Mouse (Mus musculus) adrenal gland, postnatal 14 days (tissue): ENCODE data around the gene Slc51a. TPM values are rescaled to one million over a fixed set of nuclear protein-coding genes. Genes with fewer than 3 reads are reported as not detected.

Source experiments
- DNase-seq: peaks from one replicate; pipeline ENCODE4 v3.0.0; 2021; ENCODE audit warnings: mixed read lengths
- long read RNA-seq, 2 experiments: library from polyadenylated mRNA; stranded (forward); transcript quantifications; one replicate each; pipeline ENCODE4 v2.0.0; 2021
- total RNA-seq: library from RNA; stranded (reverse); gene quantifications from 2 replicates; pipeline ENCODE4 v1.2.3, GENCODE M21; 2021

Slc51a gene
- not detected in 2 replicates for total RNA-seq
- long read RNA-seq, experiment 1: 0 reads
- long read RNA-seq, experiment 2: 0 reads

DNA sequence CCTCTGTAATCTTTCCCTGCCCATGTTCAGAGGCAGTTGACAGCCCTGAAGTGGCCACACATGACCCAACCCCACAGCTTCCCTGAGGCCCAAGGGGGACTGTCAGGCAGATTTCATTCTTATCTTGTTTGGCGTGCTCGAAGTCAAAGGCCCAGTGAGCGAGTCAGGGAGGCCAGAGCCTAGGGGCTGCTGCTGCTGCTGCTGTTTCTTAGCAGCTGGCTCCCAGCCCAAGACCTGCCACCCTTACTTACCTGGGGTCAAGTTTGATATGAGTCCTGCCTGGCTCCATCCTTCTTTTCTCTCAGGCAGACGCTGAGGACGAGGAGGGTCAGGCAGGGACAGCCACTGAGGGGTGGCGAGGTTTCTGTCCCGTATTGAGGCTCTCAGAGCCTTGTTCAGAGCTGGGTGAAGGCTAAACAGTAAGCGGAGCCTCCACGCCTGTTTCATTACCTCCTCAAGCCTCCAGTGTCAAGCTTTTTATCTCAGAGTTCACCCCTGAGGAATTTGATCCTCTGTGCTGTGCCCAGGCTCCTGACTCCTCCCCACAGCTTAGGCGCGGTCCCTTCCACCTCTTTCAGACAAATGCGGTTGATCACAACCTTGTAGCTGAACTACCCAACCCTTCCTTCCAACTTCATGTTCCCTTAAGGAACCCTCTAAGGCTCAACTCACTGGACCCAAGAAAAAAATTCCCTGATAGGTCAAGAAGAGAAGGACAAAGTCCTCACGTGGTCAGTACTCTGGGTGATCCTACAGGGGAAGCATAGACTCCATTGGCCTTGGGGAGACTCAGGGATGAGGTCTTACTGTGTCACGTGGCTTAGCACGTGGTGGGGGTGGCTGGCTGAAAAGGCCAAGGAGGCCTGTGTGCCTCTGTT, at the start of gene Slc51a:
Slc51a (minus strand) TSS at position 646 of the 878 bp plus-strand sequence.
- peak; percentile 36 for DNase-seq

DNA sequence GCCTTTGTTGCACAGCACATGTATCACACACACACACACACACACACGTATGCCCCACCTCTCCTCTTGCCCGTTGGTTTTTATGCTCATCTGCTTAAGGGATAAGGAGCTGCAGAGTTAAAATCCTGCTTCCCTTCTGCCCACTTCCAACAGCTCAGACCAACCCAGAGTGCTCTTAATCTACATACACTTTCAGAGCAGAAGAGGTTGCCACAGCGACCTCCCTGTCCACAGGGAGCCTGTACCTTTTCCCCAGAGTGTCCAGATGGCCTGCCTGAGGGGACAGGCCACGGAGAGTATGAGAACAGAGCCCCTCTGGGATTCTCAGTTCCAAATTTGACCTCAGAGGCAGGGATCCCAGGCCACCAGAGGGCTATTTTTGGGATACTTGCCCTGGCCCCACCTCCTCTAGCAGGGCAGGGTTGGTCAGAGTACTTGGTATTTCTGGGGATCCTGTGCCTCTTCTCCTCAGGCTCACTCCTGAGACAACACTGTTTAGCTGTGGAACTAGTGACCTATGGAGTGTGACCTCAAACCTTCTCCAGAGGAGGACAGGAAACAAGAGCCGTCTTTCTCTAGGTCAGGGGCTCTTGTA, 47.6 kb upstream of the Slc51a start:
- peak; percentile 57 for DNase-seq

DNA sequence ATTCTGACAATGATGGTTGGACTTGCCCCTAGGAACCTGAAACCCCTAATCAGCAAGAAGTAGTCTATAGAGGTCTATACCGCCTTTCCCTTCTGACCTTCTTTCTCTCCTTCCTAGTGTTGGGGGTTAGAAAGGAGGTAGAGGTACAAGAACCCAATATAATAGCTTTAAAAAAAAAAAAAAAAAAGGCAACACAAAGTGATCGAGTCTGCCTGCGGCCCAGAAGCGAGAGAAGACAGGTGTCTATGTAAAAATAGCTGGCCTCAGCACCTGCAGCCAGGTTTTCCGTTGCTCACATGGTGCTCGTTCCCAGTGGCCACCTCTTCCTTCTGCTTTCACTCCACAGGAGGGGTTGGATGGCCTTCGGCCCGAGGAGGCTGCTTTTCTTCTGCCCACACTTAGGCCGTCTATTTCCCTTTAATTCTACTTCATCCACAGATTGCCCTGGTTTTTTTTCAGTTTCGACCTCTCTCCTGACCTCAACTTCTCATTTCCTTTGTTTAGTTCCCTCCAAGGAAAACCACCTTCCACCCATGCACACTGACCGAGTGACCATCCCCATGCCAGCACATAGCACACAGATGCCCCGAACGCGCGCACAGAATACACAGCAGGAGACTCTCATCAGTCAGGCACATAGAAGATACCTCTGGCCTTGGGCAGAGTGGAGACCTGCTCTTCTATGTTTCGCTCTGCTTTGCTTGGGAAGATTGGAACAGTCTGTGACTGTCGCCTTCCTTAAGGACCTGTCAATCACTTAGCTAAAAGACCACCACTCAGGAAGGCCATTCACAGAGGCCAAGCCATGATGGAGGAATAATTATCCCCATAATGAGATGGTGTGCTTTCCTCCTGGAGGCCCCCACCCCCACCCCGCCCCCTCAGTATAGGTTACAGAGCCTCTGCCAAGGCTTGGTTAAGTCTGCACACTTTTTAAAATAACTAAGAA, 45.5 kb upstream of the Slc51a start:
- DNase-seq: no peak

DNA sequence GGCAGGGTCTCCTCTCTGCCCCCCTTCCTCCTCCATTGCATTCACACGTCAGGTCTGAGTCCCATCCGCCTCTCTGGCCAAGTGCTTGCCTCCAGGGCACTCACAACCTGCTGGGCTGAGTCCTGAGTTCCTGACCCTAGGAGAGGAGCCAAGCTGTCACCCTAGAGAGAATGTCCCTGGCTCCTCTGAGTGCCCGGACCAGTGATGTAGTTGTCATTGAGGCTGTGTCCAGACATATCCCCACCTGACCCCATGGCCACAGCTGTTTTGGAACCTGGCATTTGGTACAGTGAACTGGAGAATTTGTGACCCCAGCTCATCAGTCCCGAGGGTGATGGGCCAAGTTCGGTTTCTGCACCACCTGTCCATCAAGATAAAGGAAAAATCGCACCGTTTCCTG, 39.2 kb upstream of the Slc51a start:
- DNase-seq: peak; percentile 45

DNA sequence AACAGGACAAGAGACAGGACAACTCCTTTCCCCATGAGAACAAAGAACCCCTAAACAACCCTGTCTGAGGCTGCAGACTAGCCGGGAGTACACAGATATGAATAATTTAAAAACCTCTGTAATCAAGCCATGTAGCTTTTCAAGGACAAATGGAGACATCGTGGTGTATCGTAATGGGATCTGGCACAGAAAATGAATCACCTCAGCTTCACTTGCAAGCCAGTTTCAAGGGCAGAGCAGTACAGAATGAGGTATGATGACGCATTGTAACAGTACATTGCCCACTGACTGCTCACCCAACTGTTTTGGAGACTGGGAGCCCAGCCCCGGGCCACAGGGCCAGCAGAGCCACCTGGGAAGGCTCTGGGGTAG, 36.6 kb upstream of the Slc51a start:
- peak; percentile 61 for DNase-seq

DNA sequence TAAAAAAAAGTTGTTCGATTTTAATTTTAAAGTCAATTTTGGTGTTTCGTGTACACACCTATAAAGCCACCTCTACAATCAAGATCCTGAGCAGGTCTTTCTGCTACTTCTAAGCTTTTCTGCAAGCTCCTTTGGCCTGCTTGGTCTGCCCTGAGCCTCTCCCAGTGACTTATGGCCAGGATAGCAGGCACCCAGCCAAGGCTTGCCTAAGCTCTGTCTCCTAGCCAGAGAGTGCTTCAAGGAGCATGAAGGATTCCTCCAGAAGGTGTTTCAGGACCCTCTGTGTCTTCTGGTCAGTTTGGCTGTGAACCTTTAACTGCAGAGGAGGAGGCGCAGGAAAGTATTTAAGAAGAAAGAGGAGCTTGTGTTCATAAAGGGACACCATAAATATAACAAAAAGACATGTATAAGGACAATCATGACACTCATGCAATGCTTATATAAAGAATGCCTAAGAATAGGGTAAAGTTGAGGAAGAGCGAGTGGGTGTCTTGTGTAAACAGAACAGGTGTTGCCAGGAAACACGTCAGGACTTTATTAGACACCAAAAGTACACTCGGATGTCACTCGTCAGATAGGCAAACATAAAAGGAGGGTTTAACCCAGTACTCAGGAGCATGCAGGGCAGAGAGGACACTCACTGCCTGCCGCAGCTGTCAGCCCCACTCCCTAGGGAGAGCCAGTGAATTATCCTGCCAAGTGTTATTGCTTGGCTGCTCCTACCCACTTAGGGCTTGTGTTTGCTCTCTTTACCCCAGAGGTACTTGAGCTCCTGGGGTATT, 36.0 kb upstream of the Slc51a start:
- DNase-seq: peak; percentile 89

DNA sequence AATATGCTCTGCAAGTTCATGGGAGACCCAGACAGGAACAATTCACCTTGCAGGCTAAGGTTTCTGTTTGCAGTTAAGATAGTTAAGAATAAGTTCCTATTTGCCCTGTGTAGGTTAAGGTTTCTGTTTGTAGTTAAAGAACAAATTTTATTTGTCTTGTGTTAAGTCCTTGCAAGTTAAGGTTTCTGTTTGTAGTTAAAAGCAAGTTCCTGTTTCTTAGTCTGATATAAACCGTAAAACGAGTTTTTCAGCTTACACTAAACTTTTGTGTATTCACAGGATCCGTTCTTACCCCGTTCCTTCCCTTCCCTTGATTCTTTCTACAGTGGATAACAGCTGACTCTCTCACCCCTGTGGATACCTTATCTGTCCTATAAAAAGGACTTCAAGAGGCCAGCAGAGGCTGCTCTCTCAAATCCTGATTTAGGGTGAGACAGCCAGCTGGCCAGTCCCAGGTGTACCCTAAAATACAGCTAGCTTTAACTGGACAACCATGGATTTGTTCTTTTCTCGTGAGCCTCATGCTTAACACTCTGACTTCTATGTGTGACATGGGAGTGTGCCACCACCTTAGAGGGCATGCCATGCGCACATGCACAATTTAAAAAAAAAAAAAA, 35.0 kb upstream of the Slc51a start:
- no peak for DNase-seq

DNA sequence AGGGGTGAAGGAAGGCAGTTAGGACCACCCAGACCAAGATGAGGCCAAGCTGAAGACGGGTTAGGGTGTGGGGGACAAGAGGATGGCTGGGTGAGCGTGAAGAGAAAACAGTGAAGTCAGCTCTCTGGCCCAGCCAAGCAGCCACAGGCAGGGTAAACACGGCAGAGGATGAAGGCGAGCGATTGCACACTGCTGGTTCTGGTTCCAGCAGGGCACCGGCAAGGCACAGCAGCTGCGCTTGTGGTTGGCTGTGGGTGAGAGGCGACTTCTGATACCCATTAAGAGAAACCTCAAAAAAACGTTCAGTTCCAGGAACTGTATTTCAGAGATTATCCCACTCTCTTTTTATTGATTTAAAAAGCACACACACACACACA, 32.7 kb upstream of the Slc51a start:
- peak; percentile 48 for DNase-seq

DNA sequence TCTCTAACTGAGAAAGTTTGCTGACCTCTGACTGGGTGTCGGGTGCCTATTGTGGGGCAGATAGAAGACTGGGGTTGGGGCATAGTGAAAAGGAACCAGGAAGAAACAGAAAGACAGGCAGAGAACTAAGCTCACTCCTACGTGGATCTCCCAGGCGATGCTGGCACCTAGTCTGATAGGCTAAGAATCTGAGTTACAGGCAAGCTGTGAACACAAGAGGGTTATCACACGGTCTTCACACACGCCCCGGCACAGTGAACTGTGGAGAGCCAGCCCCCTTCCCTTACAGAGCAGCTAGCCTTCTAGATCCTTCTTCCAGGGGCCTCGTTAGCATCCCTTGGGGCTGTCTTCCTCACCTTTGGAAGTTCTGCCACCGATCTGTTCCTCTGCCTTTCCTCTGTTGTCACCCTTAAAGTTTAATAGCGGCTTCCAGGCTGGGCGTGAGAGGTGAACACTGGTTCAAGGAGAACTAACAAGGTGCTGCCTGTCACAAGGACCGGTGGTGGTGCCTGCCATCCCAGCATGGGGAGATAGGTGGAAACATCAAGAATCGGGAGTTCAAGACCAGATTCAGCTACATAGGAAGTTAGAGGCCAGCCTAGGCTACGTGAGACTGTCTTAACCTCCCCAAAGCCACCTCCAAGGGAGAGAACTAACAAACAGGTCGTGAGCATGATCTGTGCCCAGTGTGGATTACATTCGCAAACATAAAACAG, 32.1 kb upstream of the Slc51a start:
- DNase-seq: no peak

DNA sequence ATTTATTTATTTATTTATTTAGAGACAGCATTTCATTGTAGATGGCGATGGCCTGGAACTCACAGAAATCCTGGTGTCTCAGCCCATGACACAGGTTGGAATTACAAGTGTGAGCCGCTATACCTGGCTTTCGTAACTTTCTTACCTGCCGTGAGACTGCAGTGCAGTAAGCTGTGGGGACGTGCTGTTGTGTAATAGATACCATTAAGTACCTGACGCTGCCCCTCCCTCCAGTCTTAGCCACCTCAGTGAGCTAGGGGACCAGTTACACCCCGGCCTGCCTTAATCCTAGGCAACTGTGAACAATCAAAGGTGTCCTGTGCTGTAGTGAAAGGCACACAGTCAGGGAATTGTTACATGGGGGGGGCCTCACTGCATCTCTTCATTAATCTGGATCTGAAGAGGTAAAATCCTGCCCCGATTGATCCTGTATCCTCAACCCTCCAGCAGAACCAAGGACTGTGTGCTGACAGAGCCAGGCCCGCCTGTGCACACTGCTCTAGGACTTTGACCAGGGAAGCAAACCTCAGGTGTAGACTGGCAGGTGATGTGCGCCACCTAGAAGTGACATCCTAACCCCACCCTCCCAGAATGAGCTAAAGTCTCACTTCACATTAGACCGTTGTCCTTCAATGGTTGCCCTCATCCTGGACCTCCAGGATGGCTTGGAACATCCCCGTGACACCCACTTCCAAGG, 30.3 kb upstream of the Slc51a start:
- DNase-seq: no peak

DNA sequence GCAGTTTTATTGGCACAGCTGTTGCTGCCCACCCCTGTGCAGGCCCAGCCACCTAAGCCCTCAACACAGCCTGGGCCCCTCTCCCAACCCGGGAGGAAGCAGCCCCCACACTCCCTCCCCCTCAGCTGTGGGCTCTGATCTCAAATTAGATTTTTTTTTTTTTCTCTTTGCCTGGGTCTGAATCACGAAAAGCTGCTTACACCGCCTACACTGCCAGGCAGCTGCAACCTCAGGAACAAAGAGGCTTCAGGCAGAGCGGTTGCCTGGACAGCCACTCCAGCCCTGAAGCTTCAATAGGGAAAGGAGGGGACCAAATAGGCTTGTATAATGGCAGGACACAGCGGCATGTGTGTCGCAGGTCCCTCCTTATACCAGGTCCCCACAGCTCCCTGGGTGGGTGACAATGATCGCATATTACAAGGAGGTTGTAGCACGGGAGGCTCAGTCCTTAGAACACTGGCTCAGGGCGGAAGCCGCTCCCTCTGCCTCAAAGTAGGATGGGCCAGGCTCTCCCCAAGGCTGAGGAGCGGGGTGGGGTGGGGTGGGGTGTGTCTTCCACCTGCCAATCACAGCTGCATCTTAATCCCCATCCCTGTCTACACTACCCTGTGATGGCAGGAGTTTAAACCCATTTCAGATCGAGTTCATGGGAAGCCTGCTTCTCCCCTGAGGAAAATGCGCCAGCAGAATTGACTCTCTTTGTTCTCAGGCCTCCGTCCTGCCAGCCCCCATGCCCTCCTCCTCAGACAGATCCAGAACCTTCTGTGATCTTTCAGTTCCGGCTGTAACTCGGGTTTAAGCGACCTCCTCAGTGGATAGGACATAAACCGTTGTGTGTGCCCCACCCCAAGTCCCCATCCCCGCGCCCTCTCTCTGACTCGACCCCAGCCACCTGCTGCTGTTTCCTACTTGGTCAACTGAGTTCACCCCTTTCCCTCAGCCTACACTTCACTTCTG, 28.6 kb upstream of the Slc51a start:
- DNase-seq: peak; percentile 34

DNA sequence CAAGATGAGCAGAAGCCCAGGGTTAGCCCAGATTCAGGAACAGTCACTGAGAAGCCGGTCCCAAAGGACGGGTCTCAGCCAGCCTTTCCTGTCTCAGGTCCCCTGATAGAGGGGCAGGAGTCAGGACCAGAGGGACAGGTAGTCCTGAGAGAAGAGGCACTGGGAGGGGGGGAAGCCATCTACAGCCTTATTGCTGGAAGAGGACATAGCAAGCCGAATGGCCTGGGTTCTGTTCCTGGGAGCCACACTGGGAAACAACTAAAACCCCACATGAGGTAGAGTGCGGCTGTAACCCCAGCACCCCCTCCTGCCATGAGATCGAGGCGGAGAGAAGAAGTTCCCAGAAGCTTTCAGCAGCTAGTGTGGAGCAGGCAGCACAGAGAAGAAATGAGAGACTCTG, 26.3 kb upstream of the Slc51a start:
- DNase-seq: no peak

DNA sequence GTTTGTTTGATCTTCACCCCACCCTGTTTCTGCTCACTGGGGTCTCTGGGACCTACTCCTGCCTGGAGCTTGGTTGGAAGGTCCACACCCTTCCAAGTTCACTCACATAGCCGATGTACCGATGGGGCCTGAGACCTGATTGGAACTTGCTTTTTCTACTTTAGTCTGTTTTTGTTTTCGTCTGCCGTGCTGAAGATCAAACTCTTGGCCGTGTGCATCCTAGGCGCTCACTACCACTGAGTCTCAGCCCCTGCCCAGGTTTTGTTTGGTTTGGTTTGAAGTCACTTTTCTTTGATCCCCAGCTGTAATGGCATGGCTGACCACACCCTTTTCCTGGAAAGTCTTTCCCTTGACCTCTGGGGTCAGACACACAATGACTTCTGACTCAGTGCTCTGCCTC, 25.7 kb upstream of the Slc51a start:
- no peak for DNase-seq

DNA sequence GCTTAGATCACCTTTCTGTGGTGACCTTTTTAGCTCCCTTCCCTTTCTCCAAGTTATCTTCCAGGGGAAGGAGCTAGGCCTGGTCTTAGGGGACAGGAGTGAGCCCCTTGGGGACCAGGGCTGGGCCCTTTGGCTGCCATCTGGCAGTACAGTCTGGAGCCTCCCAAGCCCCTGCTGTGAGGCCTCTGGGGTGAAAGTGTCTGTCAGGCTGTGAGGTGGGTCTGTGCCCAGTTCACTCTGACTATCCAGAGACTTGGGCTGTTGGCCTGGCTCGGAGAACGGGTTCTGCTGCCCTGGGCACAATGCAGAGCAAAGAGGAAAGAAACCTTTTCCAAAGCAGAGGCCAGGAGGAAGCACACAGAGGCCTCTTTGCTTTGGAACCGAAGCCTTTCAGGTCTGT, 25.2 kb upstream of the Slc51a start:
- DNase-seq: peak; percentile 70

DNA sequence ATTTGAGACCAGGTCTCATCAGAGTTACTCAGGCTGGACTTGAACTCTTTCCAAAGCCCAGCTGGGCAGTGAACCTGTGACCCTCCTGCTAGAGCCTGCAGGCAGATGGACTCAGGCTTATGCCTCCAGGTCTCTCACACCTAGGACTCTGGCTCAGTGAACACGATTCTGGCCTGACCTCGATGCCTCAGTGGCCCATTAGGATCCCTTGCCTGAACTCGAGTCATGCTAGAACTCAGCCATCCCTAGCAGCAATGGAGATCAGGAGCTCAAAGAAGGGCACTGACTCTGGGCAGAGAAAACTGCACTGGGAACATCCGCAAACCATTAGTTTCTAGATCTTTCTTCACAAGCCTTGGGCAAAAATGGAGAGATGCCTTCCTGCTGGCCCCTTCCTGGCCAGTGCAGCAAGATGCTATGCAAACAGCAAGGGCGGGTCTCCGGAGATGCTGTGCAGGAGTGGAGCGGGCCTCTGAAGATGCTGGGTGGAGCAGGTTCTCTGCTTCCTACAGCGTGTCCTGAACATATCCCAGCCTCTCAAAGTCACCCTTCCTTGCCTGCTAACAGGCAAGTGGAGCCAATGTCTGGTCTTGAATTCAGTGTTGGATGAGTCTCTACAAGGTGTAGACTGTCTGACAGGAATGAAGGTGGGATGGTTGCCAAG, 24.3 kb upstream of the Slc51a start:
- no peak for DNase-seq

DNA sequence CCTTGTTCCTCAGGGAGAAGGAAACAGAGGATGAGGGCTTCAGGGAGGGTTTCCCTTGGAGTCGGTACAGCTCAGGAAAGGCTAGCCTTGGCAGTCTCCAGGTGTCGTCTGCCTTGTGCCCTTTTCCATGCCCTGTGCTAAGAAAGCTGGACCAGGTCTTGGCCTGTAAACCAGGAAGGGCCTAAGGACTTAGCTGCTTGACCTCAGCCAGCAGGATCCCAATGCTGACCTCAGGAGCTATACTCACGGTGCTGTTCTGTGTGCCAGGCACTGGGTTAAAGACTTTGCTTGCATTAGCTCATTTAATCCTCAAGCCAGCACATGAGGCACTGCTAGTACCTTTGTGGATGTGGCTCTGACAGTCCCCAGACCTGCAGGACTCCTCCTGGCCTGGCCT, 23.7 kb upstream of the Slc51a start:
- DNase-seq: no peak

DNA sequence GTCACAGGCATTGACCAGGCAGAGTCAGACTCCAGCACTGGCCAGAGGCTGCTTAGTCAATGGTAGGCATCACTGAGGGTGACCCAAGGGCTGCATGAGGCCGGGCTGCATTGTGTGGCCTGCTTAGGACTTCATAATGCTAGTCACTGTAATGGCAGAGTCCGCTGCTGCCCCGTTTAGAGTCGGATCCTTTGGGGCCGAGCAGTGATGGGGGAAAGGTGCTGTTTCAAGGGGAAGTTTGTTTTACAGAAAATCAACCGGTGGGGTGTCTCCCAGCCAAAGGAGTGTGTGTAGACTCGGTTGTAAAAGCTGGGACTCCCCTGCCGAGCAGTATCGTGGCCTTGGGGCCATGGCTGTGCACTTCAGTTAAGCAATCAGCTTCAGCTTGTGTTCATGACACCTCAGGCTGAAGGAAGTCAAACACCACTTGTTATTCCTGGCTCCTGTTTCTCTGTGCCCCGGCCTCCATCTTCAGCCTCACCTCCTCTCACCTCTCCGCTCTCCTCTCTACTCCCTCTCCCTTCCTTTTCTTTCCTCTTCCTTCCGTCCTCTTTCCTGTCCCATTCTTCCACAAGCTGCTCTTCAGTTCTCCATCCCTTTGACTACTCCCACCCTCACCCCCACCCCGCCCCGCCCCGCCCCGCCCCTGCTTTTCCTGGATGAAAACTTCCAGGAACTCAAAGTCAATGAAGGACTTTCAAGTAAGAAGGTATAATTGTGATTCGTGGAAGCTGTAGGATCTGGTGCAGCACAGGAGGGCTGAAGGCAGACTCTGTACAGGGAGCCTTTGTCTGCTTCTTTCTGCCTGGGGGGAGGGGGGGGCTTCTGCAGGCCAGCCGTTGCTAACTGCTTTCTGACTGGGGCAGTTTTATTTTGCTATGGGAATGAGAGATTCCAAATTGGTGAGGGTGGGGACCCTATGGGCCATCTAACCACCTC, 23.0 kb upstream of the Slc51a start:
- no peak for DNase-seq
